Mouse (Mus musculus): ENCODE results near the gene Rbm14.
"Not testable (repeated sequence)": the region's sequence is repeated elsewhere in the genome, so short reads cannot be mapped to it uniquely, and the experiment has no call there.

The Rbm14 gene

DNA sequence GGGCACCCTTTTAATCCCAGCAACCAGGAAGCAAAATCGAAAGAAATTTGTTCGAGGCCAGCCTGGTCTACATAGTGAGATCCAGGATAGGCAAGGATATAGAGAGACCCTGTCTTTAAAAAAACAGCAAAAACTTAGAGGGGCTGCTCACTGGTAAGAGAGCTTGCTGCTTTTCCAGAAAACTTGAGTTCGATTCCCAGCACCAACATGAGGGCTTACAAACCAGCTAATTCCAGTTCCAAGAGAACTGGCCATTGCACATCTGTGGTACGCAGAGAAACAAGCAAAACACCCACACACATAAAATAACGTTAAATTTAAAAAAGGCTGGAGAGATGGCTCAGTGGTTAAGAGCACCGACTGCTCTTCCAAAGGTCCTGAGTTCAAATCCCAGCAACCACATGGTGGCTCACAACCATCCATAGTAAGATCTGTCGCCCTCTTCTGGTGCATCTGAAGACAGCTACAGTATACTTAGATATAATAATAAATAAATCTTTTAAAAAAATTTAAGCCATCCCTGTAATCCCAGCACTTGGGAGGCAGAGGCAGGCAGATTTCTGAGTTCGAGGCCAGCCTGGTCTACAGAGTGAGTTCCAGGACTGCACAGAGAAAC lies 1.0 kb upstream of the Rbm14 start:
- DNase-seq (ENCODE audit: low spot score): not testable (repeated sequence)

- no peak for DNase-seq (ENCODE audit: low spot score)
Observed at GRCm38 (mm10) chr19:4811909-4812242, 442 bp upstream of the Rbm14 start.

DNA sequence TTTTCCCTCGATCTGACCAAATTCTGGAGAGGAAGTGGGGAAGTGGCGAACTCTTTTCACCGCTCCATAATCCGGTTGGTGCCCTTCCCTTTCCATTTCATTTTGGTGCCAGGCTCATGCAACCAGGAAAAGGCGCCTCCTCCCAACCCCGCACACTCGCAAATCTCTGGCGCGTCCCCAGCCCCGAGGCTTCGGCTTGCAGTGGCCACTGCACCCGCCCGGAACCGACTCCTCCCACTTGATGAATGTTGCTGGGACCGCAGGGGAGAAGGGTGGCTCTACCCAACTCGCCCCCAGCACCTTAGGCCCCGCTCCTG lies 730 bp downstream of the Rbm14 start:
- no peak for DNase-seq (ENCODE audit: low spot score)

DNA sequence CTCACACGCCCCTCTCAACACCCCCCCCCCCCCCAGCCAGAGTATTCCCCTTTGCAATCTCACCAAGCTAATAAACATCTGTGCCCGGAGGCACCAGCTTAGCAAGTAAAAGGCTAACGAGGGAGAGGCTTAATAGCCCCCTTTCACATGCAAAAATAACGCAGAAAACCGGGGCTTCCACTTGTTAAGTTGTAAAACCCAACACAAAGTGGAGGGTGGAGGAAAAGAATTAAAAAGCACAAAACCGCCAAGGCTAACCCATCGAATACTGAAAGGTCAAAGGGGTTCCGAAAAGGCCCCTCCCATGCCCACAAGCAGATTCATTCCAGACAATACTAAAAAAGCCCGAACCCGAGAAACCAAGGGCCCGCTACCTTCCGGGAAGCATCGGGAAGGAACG lies 1.1 kb downstream of the Rbm14 start:
- no peak for DNase-seq (ENCODE audit: low spot score)

GRCm38 (mm10) chr19:4803283-4803682 lies 8.2 kb downstream of the Rbm14 start:
- no peak for DNase-seq (ENCODE audit: low spot score)

- DNase-seq (ENCODE audit: low spot score): no peak
Observed at GRCm38 (mm10) chr19:4802691-4803091, 8.7 kb downstream of the Rbm14 start.

GRCm38 (mm10) chr19:4799083-4799482 lies 12.4 kb downstream of the Rbm14 start:
- no peak for DNase-seq (ENCODE audit: low spot score)

DNA sequence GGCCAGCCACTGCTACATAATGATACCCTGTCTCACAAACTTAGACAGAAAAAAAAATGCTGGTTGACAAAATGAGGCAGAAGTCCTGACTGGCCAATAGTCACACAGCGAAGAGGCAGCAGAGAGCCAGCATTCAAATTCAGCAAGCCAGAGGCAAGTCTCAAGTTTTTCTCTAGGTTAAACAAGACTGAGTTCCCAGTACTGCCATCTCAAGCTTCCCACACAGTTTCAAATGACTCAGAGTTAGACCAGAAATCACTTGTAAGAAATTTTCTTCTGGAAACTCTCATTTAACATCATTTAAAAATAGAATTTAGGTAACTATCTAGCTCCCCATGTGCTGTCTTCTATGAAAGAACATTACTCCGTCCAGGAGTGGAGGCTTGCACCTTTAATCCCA lies 13.6 kb downstream of the Rbm14 start:
- DNase-seq (ENCODE audit: low spot score): no peak

DNA sequence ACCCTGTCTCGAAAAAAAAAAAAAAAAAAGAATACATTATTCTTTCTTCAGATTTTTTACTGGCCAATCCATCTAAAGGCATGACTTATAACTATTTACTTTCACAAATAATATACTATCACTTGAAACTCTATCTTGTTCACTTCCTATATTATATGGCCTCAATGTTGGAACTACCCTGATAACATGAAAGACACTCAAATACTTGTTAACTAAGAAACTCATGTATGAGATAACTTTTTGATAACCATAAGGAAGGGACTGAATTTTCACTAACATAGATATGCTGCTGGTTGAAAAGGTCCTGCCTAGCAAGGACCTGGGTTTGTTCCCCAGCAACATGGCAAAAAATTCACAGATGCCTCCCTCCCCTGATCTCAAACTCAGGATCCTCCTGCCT lies 15.5 kb downstream of the Rbm14 start:
- DNase-seq (ENCODE audit: low spot score): no peak

DNA sequence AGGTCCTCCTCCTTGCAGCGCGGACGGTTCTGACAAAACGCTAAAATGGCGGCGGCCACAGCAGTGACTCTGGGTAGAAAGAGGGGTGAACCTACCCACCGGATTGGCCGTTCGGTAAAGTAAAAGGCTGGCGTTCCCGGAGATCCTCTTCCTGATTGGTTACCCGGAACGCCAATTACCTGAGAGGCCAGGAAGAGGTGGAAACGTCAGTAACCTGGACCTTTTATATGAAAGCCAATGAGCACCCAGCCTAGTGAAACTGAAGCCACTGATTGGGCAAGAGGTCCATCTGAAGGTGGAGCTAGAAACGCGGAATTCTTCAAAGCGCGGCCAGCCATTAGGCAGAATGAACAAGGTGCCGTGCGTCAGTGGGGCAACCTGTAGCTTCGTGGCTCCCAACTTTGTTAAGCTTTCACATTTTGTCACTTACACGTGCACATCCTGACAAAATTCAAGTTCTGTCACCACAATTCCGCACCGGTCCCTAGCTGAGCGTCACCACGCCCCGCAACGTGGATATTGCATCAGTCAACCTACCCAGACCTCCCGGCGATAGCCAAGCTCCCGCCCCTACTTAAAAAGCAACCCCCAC lies 17.5 kb downstream of the Rbm14 start, which contains the start of gene Rbm4:
Gene Rbm4, minus strand, starts transcription at position 71 of the 592 bp plus-strand sequence.
- peak; percentile 96 for DNase-seq (ENCODE audit: low spot score)

DNA sequence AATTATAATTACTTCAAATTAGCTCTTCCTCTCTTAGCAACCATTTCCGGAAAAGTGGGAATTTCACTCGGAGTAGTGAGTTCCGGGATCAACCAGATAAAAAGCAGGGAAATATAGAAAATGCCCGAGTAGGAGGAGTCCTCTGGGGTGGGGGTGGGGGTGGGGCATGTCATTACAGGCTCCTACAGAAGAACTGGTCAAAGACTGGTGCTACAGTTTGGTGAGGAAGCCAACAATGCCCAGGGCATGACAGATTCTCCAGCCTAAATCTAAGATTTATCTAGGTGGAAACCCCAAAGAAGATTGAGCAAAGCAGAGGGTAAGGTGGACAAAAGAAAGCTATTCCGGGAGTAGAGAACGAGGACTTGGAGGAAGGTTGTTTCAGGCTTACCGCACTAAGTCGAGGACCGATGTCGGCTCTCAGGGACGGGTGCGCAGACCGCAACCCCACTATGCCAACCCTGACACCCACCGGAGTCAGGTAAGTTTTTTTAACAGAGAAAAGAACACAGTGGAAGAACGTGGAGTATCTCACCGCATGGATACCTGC lies 18.1 kb downstream of the Rbm14 start:
- DNase-seq (ENCODE audit: low spot score): no peak

- no peak for DNase-seq (ENCODE audit: low spot score)
Observed at GRCm38 (mm10) chr19:4786313-4786712, 25.1 kb downstream of the Rbm14 start.

DNA sequence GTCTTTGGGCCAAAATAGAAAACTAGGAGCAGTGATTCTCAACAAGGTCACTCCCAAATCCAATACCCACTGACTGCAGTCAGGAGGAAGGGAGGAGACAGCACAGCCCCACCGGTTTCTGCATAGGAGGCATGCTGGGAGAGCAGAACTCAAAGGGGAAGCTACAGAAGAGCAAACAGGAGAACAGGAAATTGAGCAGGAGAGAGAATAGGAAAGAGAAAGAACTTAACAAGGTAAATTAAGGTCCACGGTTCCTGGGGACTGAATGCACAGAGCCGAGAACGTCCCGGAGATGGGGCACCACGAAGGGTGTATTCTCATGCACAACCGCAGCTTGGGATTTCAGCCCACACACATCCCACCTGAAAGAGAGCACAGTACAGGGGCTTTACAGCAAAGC lies 26.2 kb downstream of the Rbm14 start:
- DNase-seq (ENCODE audit: low spot score): no peak

DNA sequence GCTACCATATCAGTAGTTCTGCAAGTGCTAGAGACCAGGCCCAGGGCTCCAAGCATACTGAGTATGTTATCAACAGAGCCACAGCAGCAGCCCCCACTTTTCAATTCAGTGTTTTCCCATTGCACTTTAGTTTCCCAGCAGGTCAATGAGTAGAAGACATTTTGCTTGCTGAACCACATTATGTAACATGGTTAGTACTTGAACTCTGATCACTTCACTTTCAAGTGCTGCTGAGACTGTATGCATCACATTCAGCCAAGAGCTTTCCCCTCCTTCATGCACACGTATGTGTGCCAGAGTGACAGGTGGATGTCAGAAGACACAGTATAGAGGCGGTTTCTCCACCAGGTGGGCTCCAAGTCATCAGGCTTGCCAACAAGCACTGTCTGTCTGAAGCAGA lies 28.5 kb downstream of the Rbm14 start:
- no peak for DNase-seq (ENCODE audit: low spot score)

GRCm38 (mm10) chr19:4772785-4773184 lies 38.6 kb downstream of the Rbm14 start:
- DNase-seq (ENCODE audit: low spot score): no peak

- no peak for DNase-seq (ENCODE audit: low spot score)
Observed at GRCm38 (mm10) chr19:4767507-4768148, 43.8 kb downstream of the Rbm14 start.

DNA sequence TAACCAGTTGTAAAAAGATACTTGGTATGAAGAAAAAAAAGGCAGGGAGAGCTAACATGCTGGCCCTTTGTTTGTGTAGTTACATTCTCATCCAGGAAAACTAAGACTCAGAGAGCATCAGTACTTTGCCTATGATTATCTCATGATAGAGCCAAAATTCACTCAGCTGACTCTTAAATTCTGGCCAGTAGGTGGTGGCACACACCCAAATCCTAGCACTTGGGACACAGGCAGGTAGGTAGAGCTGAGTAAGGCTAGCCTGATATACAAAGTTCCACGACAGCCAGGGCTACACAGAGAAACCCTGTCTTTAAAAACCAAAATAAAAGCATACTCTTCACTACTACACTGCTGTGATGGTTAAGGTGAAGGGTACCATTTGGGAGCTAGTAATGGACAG lies 48.6 kb downstream of the Rbm14 start:
- DNase-seq (ENCODE audit: low spot score): no peak

DNA sequence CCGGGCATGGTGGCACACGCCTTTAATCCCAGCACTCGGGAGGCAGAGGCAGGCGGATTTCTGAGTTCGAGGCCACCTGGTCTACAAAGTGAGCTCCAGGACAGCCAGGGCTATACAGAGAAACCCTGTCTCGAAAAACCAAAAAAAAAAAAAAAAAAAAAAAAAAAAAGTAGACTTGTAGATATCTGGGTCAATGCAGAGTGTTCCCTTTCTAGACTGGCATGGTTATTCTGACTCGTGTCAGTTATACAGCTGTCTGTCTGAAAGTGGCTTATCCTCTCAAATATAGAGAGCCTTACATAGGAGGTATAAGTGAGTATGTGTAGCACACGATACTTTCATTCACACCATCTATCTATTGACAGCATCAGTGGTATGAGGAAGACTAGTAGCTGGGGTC lies 50.9 kb downstream of the Rbm14 start:
- DNase-seq (ENCODE audit: low spot score): not testable (repeated sequence)

DNA sequence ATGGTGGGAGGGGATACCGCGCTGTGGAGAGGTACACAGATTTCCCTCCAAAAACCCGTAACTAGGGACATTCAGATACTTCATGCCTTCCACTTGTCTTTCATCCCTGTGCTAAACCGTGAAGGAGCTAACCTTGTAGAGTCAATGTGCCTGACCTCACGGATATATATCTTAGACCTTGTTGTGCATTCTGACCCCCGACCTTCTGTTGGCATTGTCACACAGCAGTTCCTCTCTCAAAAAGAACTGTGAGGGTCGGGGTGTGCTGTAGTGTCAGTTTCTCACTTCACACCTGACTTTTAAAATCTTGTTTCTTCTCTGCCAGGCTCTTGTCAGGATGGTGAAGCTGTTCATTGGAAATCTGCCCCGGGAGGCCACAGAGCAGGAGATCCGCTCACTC lies 54.5 kb downstream of the Rbm14 start:
- no peak for DNase-seq (ENCODE audit: low spot score)

- DNase-seq (ENCODE audit: low spot score): peak; percentile 99
Observed at GRCm38 (mm10) chr19:4756193-4756911, 55.1 kb downstream of the Rbm14 start, which contains the start of gene Rbm4b. Gene Rbm4b (plus strand): TSS chr19:4756497.

- DNase-seq (ENCODE audit: low spot score): peak; percentile 93
Observed at GRCm38 (mm10) chr19:4755565-4756192, 55.8 kb downstream of the Rbm14 start.

Measured in testis, postnatal 10 days (tissue).